Mouse (Mus musculus) hindbrain, embryonic 16.5 days (tissue): ENCODE measurements around the gene Trmu. TPM values are rescaled to one million over a fixed set of nuclear protein-coding genes. Genes with fewer than 3 reads are reported as not detected.

ENCODE experiments used
- ATAC-seq: fragments of 200-750 bp; cut with Nextera tagmentation; 2 replicates; pipeline ENCODE4 v1.8.0; 2017; ENCODE audit warnings: moderate TSS enrichment, moderate library complexity
- H3K27ac ChIP-seq: fragments of 300-500 bp; sonication (generic); 2 replicates; pipeline ENCODE4 v1.5.1; 2014; ENCODE audit warnings: low read depth, mild to moderate bottlenecking, control low read depth, low read length, moderate library complexity
- H3K27me3 ChIP-seq: fragments of 300-500 bp; sonication (generic); replicated peaks from 2 replicates; pipeline ENCODE4 v1.6.1; 2014; ENCODE audit warnings: low read length; ENCODE audit not compliant: control insufficient read depth, insufficient read depth
- H3K36me3 ChIP-seq: fragments of 300-500 bp; sonication (generic); 2 replicates; pipeline ENCODE4 v1.6.1; 2014; ENCODE audit warnings: mild to moderate bottlenecking, low read length, moderate library complexity, mixed read lengths; ENCODE audit not compliant: control insufficient read depth, insufficient read depth
- H3K4me1 ChIP-seq: fragments of 300-500 bp; sonication (generic); 2 replicates; pipeline ENCODE4 v1.6.1; 2014; ENCODE audit warnings: low read depth, low read length; ENCODE audit not compliant: control insufficient read depth, insufficient read depth
- H3K4me2 ChIP-seq: fragments of 300-500 bp; sonication (generic); 2 replicates; pipeline ENCODE4 v1.6.1; 2014; ENCODE audit warnings: mild to moderate bottlenecking, low read length, control low read depth, moderate library complexity
- H3K4me3 ChIP-seq: fragments of 300-500 bp; sonication (generic); 2 replicates; pipeline ENCODE4 v1.5.1; 2014; ENCODE audit warnings: mild to moderate bottlenecking, low read length, control low read depth, moderate library complexity
- H3K9ac ChIP-seq: fragments of 300-500 bp; sonication (generic); 2 replicates; pipeline ENCODE4 v1.6.1; 2014; ENCODE audit warnings: low read depth, mild to moderate bottlenecking, control low read depth, low read length, moderate library complexity
- H3K9me3 ChIP-seq: fragments of 300-500 bp; sonication (generic); 2 replicates; pipeline ENCODE4 v1.6.1; 2014; ENCODE audit warnings: mild to moderate bottlenecking, low read length, moderate library complexity; ENCODE audit not compliant: control insufficient read depth
- WGBS: fragments of 180-500 bp; shearing (Covaris S2); extraction: QIAGEN DNeasy Blood & Tissue Kit; methylation state at CpG from one replicate; pipeline ENCODE4 v1.1.7; 2014; 5-methylcytosine and 5-hydroxymethylcytosine counted together
- polyA plus RNA-seq: library from polyadenylated mRNA; unstranded; fragments of >200 nt; fragmentation: Nextera tagmentation; extraction: Ambion mirVana; gene quantifications from 2 replicates; pipeline ENCODE4 v1.2.1, GENCODE M21; 2015

The Trmu gene
- polyA plus RNA-seq, 1 experiment from 2014 or later = 50.3 TPM

- Histone ChIP-seq H3K4me2 (no peak overlapping the region), H3K27me3 (no peaks in the 10 kb centered on the region), H3K36me3 (peaks cover 22% of the 10 kb centered on the region), H3K27ac (no peak overlapping the region), H3K9me3 (no peaks in the 10 kb centered on the region), H3K4me3 (no peak overlapping the region), H3K4me1 (peaks cover 4% of the 10 kb centered on the region; the same call in 1 of the 2 replicates), H3K9ac (no peak overlapping the region)
- peak; percentile 24; the same call in 1 of the 2 replicates for ATAC-seq
- 42% methylated on average over 10 of the region's 10 CpGs for WGBS
Measured at GRCm38 (mm10) chr15:85891971-85892370, 12.9 kb downstream of the Trmu start.

GRCm38 (mm10) chr15:85892498-85893118 is 13.5 kb downstream of the Trmu start:
- no peak overlapping the region for H3K4me3 ChIP-seq
- H3K36me3 ChIP-seq = peaks cover 23% of the 10 kb centered on the region
- H3K9me3 ChIP-seq = no peaks in the 10 kb centered on the region
- H3K27me3 ChIP-seq = no peaks in the 10 kb centered on the region
- H3K9ac ChIP-seq = no peak overlapping the region
- no peak overlapping the region for H3K4me2 ChIP-seq
- ATAC-seq = peak; percentile 84
- H3K4me1 ChIP-seq = peaks cover 4% of the 10 kb centered on the region; the same call in 1 of the 2 replicates
- H3K27ac ChIP-seq = peak overlapping the region; percentile 41; the same call in 1 of the 2 replicates
- 39% methylated on average over 13 of the region's 13 CpGs for WGBS

- Histone ChIP-seq H3K9ac (peak overlapping the region; percentile 8; the same call in 1 of the 2 replicates), H3K27me3 (no peaks in the 10 kb centered on the region), H3K27ac (no peak overlapping the region; the same call in 1 of the 2 replicates), H3K36me3 (peaks cover 30% of the 10 kb centered on the region), H3K4me1 (peaks cover 4% of the 10 kb centered on the region; the same call in 1 of the 2 replicates), H3K4me2 (no peak overlapping the region), H3K9me3 (no peaks in the 10 kb centered on the region), H3K4me3 (no peak overlapping the region)
- no peak for ATAC-seq
- WGBS = 91% methylated on average over 7 of the region's 7 CpGs
Measured at GRCm38 (mm10) chr15:85893871-85894270, 14.8 kb downstream of the Trmu start.

GRCm38 (mm10) chr15:85896284-85896683 is 17.2 kb downstream of the Trmu start:
- Histone ChIP-seq H3K4me2 (no peak overlapping the region), H3K4me3 (no peak overlapping the region), H3K36me3 (peaks cover 30% of the 10 kb centered on the region), H3K27ac (no peak overlapping the region), H3K27me3 (no peaks in the 10 kb centered on the region), H3K9ac (no peak overlapping the region), H3K9me3 (no peaks in the 10 kb centered on the region), H3K4me1 (peaks cover 4% of the 10 kb centered on the region; the same call in 1 of the 2 replicates)
- WGBS = 13% methylated on average over 8 of the region's 8 CpGs
- peak; percentile 16; the same call in 1 of the 2 replicates for ATAC-seq

- ATAC-seq = no peak
- Histone ChIP-seq H3K9me3 (no peaks in the 10 kb centered on the region), H3K9ac (no peak overlapping the region), H3K4me3 (no peak overlapping the region), H3K36me3 (peaks cover 30% of the 10 kb centered on the region), H3K4me2 (no peak overlapping the region), H3K4me1 (peaks cover 4% of the 10 kb centered on the region; the same call in 1 of the 2 replicates), H3K27me3 (no peaks in the 10 kb centered on the region), H3K27ac (no peak overlapping the region)
- 76% methylated on average over 10 of the region's 10 CpGs for WGBS
Measured at GRCm38 (mm10) chr15:85897113-85897512, 18.0 kb downstream of the Trmu start.

- no peaks in the 10 kb centered on the region for H3K27me3 ChIP-seq
- no peaks in the 10 kb centered on the region; the same call in 1 of the 2 replicates for H3K4me1 ChIP-seq
- peaks cover 23% of the 10 kb centered on the region; the same call in 1 of the 2 replicates for H3K36me3 ChIP-seq
- no peak for ATAC-seq
- H3K4me2 ChIP-seq = no peak overlapping the region
- WGBS = 47% methylated on average over 6 of the region's 6 CpGs
- no peak overlapping the region for H3K4me3 ChIP-seq
- no peak overlapping the region for H3K9ac ChIP-seq
- H3K9me3 ChIP-seq = no peaks in the 10 kb centered on the region
- no peak overlapping the region for H3K27ac ChIP-seq
Measured at GRCm38 (mm10) chr15:85899396-85899795, 20.3 kb downstream of the Trmu start.

- Histone ChIP-seq H3K9me3 (no peaks in the 10 kb centered on the region), H3K27ac (no peak overlapping the region), H3K36me3 (peaks cover 14% of the 10 kb centered on the region; the same call in 1 of the 2 replicates), H3K4me2 (no peak overlapping the region), H3K4me3 (no peak overlapping the region), H3K9ac (no peak overlapping the region), H3K27me3 (no peaks in the 10 kb centered on the region), H3K4me1 (no peaks in the 10 kb centered on the region; the same call in 1 of the 2 replicates)
- 73% methylated on average over 8 of the region's 8 CpGs for WGBS
- no peak for ATAC-seq
Measured at GRCm38 (mm10) chr15:85900318-85900717, 21.2 kb downstream of the Trmu start.

GRCm38 (mm10) chr15:85900801-85901200 is 21.7 kb downstream of the Trmu start:
- H3K4me1 ChIP-seq = no peaks in the 10 kb centered on the region; the same call in 1 of the 2 replicates
- peaks cover 12% of the 10 kb centered on the region; the same call in 1 of the 2 replicates for H3K36me3 ChIP-seq
- WGBS = 83% methylated on average over 12 of the region's 12 CpGs
- no peak for ATAC-seq
- H3K4me2 ChIP-seq = no peak overlapping the region
- H3K4me3 ChIP-seq = no peak overlapping the region
- no peaks in the 10 kb centered on the region for H3K9me3 ChIP-seq
- H3K9ac ChIP-seq = no peak overlapping the region
- H3K27me3 ChIP-seq = no peaks in the 10 kb centered on the region
- no peak overlapping the region for H3K27ac ChIP-seq

GRCm38 (mm10) chr15:85902505-85902904 is 23.4 kb downstream of the Trmu start:
- 0 out of 2 replicates have a peak, but pooled peaks cover 8% of the 10 kb centered on the region for H3K36me3 ChIP-seq
- no peaks in the 10 kb centered on the region for H3K4me1 ChIP-seq
- H3K9me3 ChIP-seq = no peaks in the 10 kb centered on the region
- H3K4me2 ChIP-seq = no peak overlapping the region
- H3K4me3 ChIP-seq = no peak overlapping the region
- ATAC-seq = no peak
- H3K9ac ChIP-seq = no peak overlapping the region
- 85% methylated on average over 10 of the region's 10 CpGs for WGBS
- H3K27me3 ChIP-seq = no peaks in the 10 kb centered on the region
- no peak overlapping the region for H3K27ac ChIP-seq
